14 mouse cellular contexts compared by ENCODE assay signal in genomic region chr11:52493336-52493735, GRCm38 (mm10).
"Had no signal": no experiment of that assay in that cellular context is flagged by ENCODE, and none has a peak within 500 bp of the region (broad histone marks: within the 10 kb centered on the region; RNA-seq: fewer than 3 reads in every experiment).

No protein-coding gene starts in this region.

- H3K9ac ChIP-seq: intestine, embryonic 15.5 days; liver, embryonic 15.5 days; neural tube, embryonic 15.5 days had no signal

- H3K4me3 ChIP-seq: intestine, embryonic 15.5 days; left cerebral cortex, adult 2 months; limb, embryonic 10.5 days; liver, embryonic 15.5 days; myocyte; neural tube, embryonic 15.5 days had no signal

- H3K27ac ChIP-seq: intestine, embryonic 15.5 days; left cerebral cortex, adult 2 months; limb, embryonic 10.5 days; liver, embryonic 15.5 days; neural tube, embryonic 15.5 days had no signal

- DNase-seq: lung, adult 2 months; lung, postnatal 36 days; midbrain, embryonic 14.5 days; right cerebral cortex, adult 18-20 months; right cerebral cortex, postnatal 25 days; thymus, postnatal 14 days had no signal

- H3K27me3 ChIP-seq: intestine, embryonic 15.5 days; liver, embryonic 15.5 days; neural tube, embryonic 15.5 days had no signal

- ATAC-seq: intestine, embryonic 15.5 days; lung, postnatal 0 days had no signal

- H3K36me3 ChIP-seq: intestine, embryonic 15.5 days; limb, embryonic 10.5 days; liver, embryonic 15.5 days; neural tube, embryonic 15.5 days had no signal

- H3K4me2 ChIP-seq: intestine, embryonic 15.5 days; liver, embryonic 11.5 days; liver, embryonic 15.5 days; neural tube, embryonic 15.5 days had no signal

- H3K9me3 ChIP-seq: intestine, embryonic 15.5 days; limb, embryonic 10.5 days; liver, embryonic 15.5 days; neural tube, embryonic 15.5 days had no signal

- H3K4me1 ChIP-seq: intestine, embryonic 15.5 days; limb, embryonic 10.5 days; liver, embryonic 15.5 days; neural tube, embryonic 15.5 days had no signal
